Mouse (Mus musculus) left cerebral cortex, postnatal 25 days (tissue): Measurements from ENCODE around the gene B4galnt3. TPM values are rescaled to one million over a fixed set of nuclear protein-coding genes. Genes with fewer than 3 reads are reported as not detected.

Experiments used
- DNase-seq, 2 experiments: peaks; one replicate each; pipeline ENCODE4 v3.0.0; 2022; ENCODE audit warnings: low spot score in 2 of 2, mixed read lengths in 1 of 2
- intact Hi-C: fragments of 180-260 bp; cut with DNase I; formaldehyde crosslinking; loops from one replicate; pipeline ENCODE4 v1.15.1; 2025
- total RNA-seq, 2 experiments: library from RNA; stranded (reverse); gene quantifications; 2 replicates each; pipeline ENCODE4 v1.2.3; 2021

The B4galnt3 gene
- total RNA-seq, 2 experiments from 2014 or later: 0.55 to 1.3 TPM

DNA sequence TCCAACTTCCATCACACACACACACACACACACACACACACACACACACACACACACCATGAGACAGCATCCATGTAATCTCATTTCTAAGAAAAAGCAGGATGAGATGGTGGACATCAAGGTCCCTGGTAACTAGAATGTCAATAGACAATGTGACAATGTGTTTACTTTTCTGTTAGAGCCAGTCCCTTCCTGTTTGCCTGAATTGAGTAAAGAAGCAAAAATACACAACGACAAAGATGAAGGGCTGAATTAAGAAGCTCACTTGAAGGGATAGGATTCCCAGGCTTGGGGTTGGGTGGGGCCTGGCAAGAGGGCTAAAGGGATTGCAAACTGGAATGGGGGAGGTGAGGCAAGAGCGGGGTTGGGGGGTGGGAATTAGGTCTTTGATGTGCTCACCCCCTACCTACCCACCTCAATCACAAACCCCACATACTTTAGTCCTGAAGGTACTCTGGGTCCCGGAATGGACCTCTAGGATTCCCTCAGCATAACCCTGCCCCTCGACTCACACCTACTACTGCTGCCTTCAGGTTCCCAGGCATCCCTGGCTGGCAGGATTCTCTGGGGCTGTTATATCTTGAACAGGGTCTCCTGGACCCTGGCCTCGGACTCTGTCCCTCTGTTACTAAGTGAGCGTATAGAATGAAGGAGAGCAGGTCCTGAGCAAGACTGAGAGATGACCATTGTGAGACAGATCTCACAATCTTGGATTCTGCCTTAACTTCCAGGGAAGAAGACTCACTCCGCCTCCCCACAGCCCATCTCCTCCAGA lies 102.8 kb downstream of the B4galnt3 start:
- no peak for DNase-seq
- intact Hi-C loops: loop anchor here (5.0 kb wide), 1 partner anchor 79 kb away; no protein-coding TSS in a partner anchor

GRCm38 (mm10) chr6:120190912-120191311 lies 103.4 kb downstream of the B4galnt3 start:
- intact Hi-C loops: loop anchor here (5.0 kb wide), 1 partner anchor 79 kb away; no protein-coding TSS in a partner anchor
- DNase-seq: no peak

DNA sequence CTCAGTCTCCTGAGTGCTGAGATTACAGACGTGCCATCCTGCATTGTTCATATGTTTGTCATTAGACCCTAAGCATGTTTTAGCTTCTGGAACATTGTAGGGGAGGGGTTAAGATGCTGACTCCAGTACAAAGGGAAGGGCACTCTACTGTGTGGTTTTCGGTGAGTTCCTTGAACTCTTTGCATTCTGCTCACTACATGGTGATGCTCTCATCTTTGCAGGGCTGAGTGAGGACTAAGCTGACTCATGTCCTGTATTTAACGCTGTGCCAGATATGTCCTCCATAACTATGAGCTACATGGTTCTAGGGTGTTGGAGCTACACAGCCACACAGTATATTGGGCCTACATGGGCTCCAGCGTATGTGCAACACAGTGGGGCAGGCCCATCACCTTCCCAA lies 104.0 kb downstream of the B4galnt3 start:
- intact Hi-C loops: loop anchor here (5.0 kb wide), 1 partner anchor 78 kb away; no protein-coding TSS in a partner anchor
- DNase-seq: no peak

- intact Hi-C loops: no loop called here
- DNase-seq: no peak
Measured at GRCm38 (mm10) chr6:120189287-120189686, 105.1 kb downstream of the B4galnt3 start.

DNA sequence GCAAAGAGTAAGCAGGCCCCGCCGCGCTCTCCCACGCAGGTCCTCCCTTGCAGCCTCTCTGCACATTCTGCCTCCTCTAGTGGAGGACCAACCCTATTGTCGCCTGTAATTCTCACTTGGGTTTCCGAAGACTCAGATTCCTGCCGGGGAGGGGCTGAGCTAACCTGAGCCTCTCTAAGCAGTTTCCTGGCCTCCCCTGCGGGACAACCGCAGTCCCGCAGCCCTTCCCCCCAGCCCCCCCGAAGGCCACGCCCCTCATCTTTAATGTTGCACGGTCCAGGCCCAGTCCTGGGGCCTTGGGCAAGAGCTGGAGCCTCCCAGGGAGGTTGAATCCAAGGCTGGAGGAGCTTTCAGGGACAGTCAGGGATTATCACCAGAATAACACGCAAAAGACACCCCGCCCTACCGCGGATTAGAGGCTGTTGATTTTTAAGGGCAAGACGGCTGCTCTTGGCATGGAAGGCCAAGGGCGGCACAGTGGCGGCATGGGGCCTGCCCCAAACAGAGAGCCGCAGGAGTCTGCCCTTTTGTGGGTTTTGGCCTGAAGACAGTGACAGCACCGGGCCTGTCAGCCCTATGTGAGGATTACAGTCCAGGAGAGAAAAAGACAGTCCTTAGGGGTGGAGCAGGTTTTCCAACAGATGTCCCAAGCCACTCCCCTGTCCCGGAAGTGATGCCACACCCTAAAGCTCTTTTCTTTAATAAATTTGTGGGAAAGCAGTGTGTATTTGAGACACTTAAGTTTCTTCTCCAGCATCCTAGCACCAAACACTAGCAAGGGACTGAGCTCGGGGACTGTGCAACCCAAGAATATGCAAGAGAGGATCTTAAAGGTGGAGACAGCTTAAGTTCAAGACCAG lies 105.8 kb downstream of the B4galnt3 start:
- DNase-seq: no peak
- intact Hi-C loops: no loop called here

DNA sequence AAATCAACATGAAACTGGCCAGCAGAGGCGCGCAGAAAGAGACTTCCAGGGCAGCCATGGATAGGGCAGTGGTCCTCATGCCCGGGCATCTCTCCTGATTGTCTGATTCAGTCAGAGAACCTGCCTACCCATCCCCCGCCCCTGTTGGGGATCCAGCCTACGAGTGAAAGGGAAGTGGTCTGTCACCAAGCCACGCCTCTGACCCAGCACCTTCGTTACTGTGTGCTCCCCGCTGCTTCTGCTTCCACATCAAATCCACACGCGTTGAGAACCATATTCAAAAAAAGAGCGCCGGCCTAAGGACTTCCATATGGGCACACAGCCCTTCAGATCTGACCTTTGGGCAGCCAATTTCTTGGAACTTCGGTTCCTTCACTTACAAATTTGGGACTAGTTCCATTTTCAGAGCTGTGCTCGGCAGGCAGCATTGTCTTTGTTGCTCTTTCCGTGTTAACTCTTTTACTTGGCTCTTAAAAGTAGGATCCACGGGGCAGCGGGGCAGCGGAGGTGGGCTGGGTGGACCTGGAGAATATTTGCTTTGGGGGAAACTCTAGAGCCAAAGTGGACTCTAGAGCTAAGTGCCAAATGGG lies 106.7 kb downstream of the B4galnt3 start:
- DNase-seq: peak in 1 of 2 experiments; percentile 13
- intact Hi-C loops: no loop called here

DNA sequence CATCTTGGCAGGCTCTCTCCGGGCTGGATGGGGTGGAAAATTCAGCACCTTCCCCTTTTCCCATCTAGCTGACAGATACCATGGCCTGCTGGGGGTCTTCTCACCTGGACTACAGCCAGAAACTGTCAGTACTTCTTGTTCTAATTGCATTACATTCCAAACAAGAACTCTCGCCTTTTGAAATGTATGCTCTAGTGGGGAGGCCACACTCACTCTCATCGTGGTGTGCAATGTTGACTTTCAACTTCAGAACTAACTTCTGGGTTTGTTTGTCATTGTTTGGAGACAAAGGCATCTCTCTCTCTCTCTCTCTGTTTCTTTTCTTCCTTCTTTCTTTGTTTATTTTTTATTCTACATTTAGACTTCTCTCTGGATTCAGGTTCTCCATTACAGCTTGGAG lies 107.8 kb downstream of the B4galnt3 start:
- intact Hi-C loops: no loop called here
- no peak for DNase-seq

- DNase-seq: no peak
- intact Hi-C loops: no loop called here
Measured at GRCm38 (mm10) chr6:120185756-120186155, 108.6 kb downstream of the B4galnt3 start.

DNA sequence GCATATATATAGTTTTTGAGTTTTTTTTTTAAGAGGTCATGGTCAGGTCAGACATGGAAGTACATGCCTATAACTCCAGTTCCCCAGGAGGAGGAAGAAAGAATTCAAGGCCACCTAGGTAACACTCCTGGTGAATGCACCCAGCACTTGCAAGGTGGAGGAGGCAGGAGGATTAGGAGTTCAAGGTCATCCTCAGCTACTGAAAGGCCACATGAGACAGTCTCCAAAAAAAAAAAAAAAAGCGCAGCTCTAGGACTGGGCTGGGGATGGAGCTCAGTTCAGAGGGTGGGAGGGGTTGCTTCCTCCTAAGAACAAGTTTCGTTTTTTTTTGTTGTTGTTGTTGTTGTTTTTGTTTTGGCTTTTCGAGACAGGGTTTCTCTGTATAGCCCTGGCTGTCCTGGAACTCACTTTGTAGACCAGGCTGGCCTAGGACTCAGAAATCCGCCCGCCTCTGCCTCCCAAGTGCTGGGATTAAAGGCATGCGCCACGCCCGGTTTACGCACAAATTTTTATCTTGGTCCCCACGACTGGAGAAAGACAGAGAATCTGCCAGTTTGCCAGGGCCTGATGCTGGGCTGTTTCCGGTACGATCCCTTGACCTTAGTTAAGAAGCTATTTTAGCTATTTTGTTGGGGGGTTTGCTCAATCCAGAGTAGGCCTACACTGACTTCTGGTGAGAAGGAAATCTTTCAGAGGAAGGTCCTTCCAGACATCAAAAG lies 109.2 kb downstream of the B4galnt3 start:
- DNase-seq: no peak
- intact Hi-C loops: no loop called here

GRCm38 (mm10) chr6:120183771-120184170 lies 110.6 kb downstream of the B4galnt3 start:
- DNase-seq: no peak
- intact Hi-C loops: no loop called here

DNA sequence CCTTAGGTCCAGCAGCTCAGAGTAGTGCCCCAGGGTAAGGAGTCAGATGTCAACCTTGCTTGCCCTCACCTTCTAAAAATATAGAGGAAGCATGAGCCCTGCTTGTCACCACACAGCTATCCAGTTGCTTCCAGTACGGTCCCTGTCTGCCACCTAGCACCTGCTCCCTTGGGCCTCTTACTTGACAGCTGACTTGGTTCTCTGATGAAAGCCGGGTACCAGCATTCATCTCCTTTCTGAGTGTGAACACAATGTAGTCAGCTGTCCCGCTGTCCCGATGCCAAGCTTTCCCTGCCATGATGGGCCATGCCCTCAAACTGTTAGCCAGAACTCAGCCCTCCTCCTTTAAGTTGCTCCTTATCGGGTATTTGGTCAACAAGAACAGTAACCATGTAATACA lies 112.2 kb downstream of the B4galnt3 start:
- intact Hi-C loops: no loop called here
- DNase-seq: no peak

- intact Hi-C loops: no loop called here
- no peak for DNase-seq
Measured at GRCm38 (mm10) chr6:120180492-120180891, 113.9 kb downstream of the B4galnt3 start.

DNA sequence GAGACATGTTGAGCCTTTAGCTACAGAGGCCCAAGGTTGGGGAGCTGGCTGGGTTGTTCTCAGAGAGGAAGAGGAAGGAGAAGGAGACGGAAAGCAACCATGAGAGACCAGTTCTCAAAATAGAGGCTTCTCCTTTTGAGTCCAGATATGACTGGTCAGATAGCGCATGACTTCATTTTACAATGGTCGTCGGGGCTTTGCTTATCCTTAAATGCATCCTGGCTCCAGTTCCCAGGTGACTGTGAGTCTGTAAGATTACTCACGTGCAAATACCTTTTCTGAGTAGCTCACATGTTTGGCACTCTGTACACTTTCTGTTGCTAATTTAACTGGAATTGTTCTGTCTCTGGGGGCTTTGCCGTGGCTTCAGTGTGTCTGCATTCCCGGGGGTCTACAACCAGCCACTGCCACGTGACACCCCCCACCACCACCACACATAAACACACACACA lies 114.6 kb downstream of the B4galnt3 start:
- no peak for DNase-seq
- intact Hi-C loops: no loop called here

DNA sequence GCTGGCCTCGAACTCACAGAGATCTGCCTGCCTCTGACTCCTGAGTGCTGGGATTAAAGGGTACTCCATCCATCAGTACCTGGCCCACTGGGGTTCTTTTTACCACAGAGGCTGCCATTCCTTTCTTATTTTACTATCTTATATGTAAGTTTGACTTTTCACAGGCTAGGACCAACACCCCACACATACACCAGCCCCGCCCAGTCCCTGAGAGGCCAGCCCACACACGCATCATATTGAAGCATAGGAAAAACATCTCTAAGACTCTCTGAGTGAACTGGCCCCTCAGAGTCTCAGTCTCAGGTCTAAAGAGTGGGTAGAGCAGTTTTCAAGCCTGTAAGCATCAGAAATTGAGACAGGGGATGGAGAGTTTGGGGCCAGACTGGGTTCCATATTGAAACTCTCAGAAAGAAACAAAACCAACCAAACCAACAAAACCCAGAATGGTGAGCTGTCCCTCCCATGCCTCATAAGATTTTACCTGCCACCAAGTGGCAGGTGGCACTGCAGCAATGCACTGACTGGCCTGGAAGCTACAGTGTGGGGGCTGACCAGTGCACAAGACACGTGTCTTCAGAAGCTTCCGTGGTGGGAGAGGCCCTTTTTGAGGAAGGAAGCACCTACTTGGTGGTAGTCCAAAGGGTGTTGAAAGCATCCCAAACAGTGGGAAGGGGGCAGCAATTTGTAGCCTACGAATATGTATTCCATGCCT lies 115.2 kb downstream of the B4galnt3 start:
- DNase-seq: no peak
- intact Hi-C loops: no loop called here

DNA sequence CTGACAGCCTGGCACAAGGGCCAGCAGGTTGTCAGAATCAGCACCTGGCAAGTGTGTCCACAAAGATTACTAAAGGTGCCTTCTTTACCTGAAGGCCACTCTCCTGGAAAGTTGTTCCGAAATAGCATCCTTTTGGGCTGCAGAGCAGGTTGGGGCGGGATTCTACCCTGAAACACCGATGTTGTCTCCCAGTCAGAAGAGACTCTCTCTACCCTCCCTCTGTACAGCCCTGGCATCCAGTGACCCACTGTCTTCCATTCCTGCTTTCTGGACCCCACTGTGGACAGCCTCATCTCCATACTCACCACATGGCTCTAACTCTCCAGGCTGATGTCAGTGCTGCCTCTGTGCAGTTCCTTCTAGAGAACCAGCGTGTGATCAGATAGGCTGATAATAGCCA lies 118.7 kb downstream of the B4galnt3 start:
- intact Hi-C loops: no loop called here

GRCm38 (mm10) chr6:120174602-120175115 lies 119.7 kb downstream of the B4galnt3 start:
- intact Hi-C loops: no loop called here
- no peak for DNase-seq

More for the DNA sequence above, 118.7 kb downstream of the B4galnt3 start:
- DNase-seq: no peak

GRCm38 (mm10) chr6:120174028-120174601 lies 120.2 kb downstream of the B4galnt3 start:
- no peak for DNase-seq
- intact Hi-C loops: no loop called here

DNA sequence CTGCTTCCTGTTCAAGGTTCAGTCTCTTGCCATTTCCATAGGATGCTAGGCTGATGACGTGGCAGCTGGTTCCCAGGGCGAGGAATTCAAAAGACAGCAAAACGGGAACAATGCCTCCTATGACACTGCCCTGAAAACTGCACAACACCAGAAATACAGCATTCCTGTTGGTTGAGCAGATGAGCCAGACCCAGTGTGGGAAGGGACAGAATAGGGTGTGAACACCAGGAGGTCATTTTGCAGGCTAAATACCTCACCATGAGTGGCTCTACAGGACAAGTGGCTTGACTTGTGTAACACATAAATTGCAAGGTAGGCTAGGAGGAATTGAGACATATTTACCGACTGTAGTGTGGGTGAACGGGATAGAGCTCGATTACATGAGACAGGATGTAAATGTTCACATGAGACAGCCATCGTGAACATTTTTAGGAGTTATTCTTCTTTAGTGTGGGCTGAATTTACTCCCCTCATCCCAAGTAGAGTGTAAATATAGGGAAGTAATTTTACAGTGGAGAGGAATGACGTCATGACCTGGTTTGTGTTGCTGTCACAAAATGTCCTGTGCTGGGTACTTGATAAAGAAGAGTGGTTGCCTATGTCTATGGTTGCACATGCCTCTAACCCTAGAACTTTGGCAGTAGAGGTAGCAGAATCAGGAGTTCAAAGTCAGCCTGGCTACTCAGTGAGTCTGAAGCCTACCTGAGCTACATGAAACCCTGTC lies 121.9 kb downstream of the B4galnt3 start:
- intact Hi-C loops: no loop called here

More for the DNA sequence above, 121.9 kb downstream of the B4galnt3 start:
- no peak for DNase-seq
